Mouse (Mus musculus): ENCODE measurements around the gene Dusp22. TPM values are rescaled to one million over a fixed set of nuclear protein-coding genes. Genes with fewer than 3 reads are reported as not detected.

Dusp22 gene
- total RNA-seq, 2 experiments from 2014 or later, result 33.4 to 35.4 TPM

GRCm38 (mm10) chr13:30712280-30712679 is 52.5 kb downstream of the Dusp22 start:
- no peak for DNase-seq (ENCODE audit: low spot score in 2 of 2)
- intact Hi-C loops (cut with DNase I), result no loop called here

- intact Hi-C loops (cut with DNase I), result no loop called here
Observed at GRCm38 (mm10) chr13:30713621-30714020, 53.8 kb downstream of the Dusp22 start.

GRCm38 (mm10) chr13:30714552-30714951 is 54.8 kb downstream of the Dusp22 start:
- intact Hi-C loops (cut with DNase I), result no loop called here
- DNase-seq (ENCODE audit: low spot score in 2 of 2), result no peak

More at GRCm38 (mm10) chr13:30713621-30714020, 53.8 kb downstream of the Dusp22 start:
- no peak for DNase-seq (ENCODE audit: low spot score in 2 of 2)

GRCm38 (mm10) chr13:30715060-30715459 is 55.3 kb downstream of the Dusp22 start:
- no peak for DNase-seq (ENCODE audit: low spot score in 2 of 2)
- intact Hi-C loops (cut with DNase I), result no loop called here

- intact Hi-C loops (cut with DNase I), result no loop called here
- no peak for DNase-seq (ENCODE audit: low spot score in 2 of 2)
Observed at GRCm38 (mm10) chr13:30715573-30715972, 55.8 kb downstream of the Dusp22 start.

- DNase-seq (ENCODE audit: low spot score in 2 of 2), result no peak
- intact Hi-C loops (cut with DNase I), result no loop called here
Observed at GRCm38 (mm10) chr13:30716611-30717010, 56.8 kb downstream of the Dusp22 start.

GRCm38 (mm10) chr13:30722601-30723000 is 62.8 kb downstream of the Dusp22 start:
- no peak for DNase-seq (ENCODE audit: low spot score in 2 of 2)
- intact Hi-C loops (cut with DNase I), result no loop called here

GRCm38 (mm10) chr13:30723258-30723657 is 63.5 kb downstream of the Dusp22 start:
- intact Hi-C loops (cut with DNase I), result no loop called here
- no peak for DNase-seq (ENCODE audit: low spot score in 2 of 2)

- no peak for DNase-seq (ENCODE audit: low spot score in 2 of 2)
- intact Hi-C loops (cut with DNase I), result no loop called here
Observed at GRCm38 (mm10) chr13:30723858-30724257, 64.1 kb downstream of the Dusp22 start.

GRCm38 (mm10) chr13:30724691-30725271 is 65.0 kb downstream of the Dusp22 start:
- intact Hi-C loops (cut with DNase I), result no loop called here
- DNase-seq (ENCODE audit: low spot score in 2 of 2), result no peak

GRCm38 (mm10) chr13:30726879-30727278 is 67.1 kb downstream of the Dusp22 start:
- DNase-seq (ENCODE audit: low spot score in 2 of 2), result no peak
- intact Hi-C loops (cut with DNase I), result no loop called here

- no peak for DNase-seq (ENCODE audit: low spot score in 2 of 2)
- intact Hi-C loops (cut with DNase I), result no loop called here
Observed at GRCm38 (mm10) chr13:30728155-30728554, 68.4 kb downstream of the Dusp22 start.

- intact Hi-C loops (cut with DNase I), result no loop called here
- DNase-seq (ENCODE audit: low spot score in 2 of 2), result no peak
Observed at GRCm38 (mm10) chr13:30729245-30729644, 69.4 kb downstream of the Dusp22 start.

GRCm38 (mm10) chr13:30730104-30730793 is 70.5 kb downstream of the Dusp22 start:
- intact Hi-C loops (cut with DNase I), result no loop called here
- DNase-seq (ENCODE audit: low spot score in 2 of 2), result no peak

- intact Hi-C loops (cut with DNase I), result no loop called here
- no peak for DNase-seq (ENCODE audit: low spot score in 2 of 2)
Observed at GRCm38 (mm10) chr13:30732709-30733445, 73.1 kb downstream of the Dusp22 start.

- intact Hi-C loops (cut with DNase I), result no loop called here
- DNase-seq (ENCODE audit: low spot score in 2 of 2), result no peak
Observed at GRCm38 (mm10) chr13:30736721-30737120, 76.9 kb downstream of the Dusp22 start.

GRCm38 (mm10) chr13:30737257-30737656 is 77.5 kb downstream of the Dusp22 start:
- intact Hi-C loops (cut with DNase I), result no loop called here
- no peak for DNase-seq (ENCODE audit: low spot score in 2 of 2)

GRCm38 (mm10) chr13:30738310-30738840 is 78.6 kb downstream of the Dusp22 start:
- intact Hi-C loops (cut with DNase I), result no loop called here
- DNase-seq (ENCODE audit: low spot score in 2 of 2), result no peak

GRCm38 (mm10) chr13:30741172-30741571 is 81.4 kb downstream of the Dusp22 start:
- intact Hi-C loops (cut with DNase I), result no loop called here
- DNase-seq (ENCODE audit: low spot score in 2 of 2), result no peak

GRCm38 (mm10) chr13:30742411-30742970 is 82.7 kb downstream of the Dusp22 start:
- DNase-seq (ENCODE audit: low spot score in 2 of 2), result no peak
- intact Hi-C loops (cut with DNase I), result no loop called here

All from left cerebral cortex, postnatal 36 days (tissue).